Mouse (Mus musculus) ZHBTc4 (cell line): ENCODE results near the gene Lbhd2.

Experiments
- DNase-seq: peaks from one replicate; pipeline ENCODE4 v3.0.0-alpha.2; 2011; ENCODE audit warnings: low read depth, low spot score

Lbhd2 gene

DNA sequence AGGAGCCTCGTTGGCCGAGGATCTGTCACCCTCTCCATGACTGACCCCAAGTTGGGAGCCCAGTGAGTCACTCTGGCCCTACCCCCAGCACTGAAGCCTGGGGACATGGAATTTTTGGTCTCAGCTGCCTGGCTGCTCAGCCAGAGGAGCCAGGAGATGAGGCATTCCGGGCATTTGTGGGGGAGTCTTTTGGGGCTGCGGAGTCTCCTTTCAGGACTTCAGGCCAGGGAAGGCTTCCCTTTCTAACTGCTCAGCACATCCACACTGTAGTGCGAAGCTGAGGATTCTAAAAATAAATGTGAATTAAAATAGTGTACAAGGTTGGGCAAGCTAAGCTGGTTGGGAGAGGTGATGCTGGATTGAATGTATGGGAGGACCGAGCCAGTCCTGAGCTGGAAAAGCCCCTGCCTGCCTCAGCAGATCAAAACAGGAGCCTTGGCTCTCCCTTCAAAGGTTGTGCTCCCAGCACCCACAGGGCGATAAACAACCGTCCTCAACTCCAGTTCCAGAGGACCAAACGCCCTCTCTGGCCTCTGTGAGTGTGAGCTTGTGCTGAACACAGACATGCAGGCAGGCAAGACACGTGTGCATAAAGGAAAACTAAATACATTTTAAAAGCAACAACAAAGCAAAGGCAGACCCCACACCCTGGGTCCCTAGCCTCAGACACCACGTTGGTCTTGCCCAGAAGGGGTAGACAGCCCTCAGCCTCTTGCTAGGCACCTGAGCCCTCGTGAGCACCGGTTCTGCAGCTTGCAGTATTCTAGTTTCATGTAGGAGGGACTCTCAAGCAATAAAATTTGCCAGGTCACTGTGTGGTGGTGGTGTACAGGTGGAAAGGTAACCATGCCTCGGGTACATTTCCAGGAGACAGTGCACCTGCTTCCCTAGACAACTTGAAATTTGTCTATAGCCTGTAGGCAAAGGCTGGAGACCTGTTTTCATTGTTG lies 24.5 kb downstream of the Lbhd2 start:
- no peak for DNase-seq

DNA sequence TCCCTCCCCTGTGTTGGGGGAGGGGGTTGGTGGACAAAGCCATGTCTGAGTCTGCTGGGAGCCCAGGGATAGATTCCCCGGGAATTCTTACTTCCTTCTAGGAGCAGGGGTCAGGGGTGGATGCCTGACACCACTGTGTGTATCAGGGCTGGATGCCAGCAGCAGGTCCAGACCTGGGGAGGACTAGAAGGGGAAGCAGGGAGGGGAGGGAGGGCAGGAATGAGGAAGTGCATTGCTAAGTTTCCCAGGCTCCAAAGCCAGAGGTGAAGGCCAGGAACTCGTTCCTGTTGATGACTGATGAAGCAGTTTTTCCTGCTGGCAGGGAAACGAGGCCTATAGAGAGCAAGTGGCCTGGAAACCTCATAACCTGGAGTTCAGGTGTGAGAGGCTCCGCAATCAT lies 25.5 kb downstream of the Lbhd2 start:
- no peak for DNase-seq

- DNase-seq = peak; percentile 77
These were observed 26.2 kb downstream of the Lbhd2 start for GRCm38 (mm10) chr12:111432751-111433331.

GRCm38 (mm10) chr12:111434164-111434744 lies 27.6 kb downstream of the Lbhd2 start:
- peak; percentile 42 for DNase-seq

GRCm38 (mm10) chr12:111434745-111435327 lies 28.2 kb downstream of the Lbhd2 start:
- no peak for DNase-seq

DNA sequence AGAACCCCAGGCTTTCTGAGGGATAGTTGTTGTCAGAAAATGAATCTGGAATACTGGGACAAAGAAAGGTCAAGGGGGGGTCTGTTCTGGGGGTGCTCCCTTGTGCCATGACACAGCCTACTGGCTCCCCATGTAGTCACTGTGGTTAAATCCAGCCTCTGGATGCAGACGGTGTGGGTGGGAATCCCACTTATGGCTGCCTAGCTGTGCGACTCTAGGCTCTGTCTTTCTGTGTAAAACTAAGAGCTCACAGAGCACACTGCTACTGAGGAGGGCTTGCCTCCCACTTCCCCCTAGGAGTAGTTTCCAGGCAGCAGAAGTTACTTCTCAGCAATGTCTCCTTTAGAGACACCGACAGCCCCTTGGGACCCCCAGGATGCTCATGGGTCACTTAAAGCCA lies 29.6 kb downstream of the Lbhd2 start:
- DNase-seq = no peak

DNA sequence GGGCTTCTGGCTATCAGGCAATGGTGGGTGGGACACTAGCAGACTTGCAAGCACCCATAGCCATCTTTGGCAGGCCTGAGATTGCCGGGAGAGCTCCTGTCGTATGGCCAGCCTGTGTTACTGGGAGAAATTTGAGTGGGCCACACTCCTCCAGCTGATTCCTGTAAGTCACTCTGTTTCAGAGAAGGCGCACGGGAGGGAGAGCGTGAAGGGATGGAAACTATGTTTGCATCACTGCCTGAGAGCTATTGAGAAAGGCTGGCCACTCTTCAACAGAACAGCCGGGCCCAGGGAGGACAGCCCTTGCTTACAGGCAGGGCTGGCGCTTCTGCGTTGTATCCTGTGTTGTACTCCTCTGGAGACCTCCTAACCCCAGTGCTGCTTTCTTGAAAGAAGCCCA lies 30.0 kb downstream of the Lbhd2 start:
- DNase-seq = no peak

DNA sequence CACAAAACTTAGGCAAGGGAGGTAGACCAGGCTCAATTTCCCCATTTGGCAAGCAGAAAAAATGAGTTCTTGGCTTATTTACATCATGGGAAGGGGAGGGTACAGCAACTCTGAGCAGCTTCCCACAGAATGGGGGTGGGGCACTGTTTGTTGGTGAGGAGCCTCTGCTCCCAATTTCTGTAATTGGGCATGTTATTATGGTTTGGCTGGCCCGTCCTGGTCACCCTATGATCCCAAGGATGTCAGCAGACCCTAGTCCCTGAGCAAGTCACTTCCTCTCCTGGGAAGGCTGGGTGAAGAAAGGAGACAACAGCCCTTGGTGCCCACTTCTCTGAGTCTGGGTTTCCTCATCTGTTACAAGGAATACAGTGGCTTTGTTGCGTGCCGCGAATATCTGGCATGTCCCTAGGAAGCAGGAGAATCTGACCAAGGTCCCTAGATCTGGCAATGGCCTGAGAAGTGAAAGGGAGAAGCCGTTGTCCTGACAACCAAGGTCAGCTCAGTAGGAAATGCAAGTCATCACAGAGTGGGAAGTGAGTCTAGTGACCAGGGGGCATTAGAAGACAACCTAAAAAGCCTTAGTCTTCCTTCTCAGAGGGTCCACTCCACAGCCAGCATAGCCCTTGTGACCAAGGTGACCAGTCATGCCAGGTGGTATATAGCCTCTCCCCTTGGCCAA lies 30.8 kb downstream of the Lbhd2 start:
- DNase-seq = no peak

GRCm38 (mm10) chr12:111438850-111439249 lies 32.2 kb downstream of the Lbhd2 start:
- no peak for DNase-seq

DNA sequence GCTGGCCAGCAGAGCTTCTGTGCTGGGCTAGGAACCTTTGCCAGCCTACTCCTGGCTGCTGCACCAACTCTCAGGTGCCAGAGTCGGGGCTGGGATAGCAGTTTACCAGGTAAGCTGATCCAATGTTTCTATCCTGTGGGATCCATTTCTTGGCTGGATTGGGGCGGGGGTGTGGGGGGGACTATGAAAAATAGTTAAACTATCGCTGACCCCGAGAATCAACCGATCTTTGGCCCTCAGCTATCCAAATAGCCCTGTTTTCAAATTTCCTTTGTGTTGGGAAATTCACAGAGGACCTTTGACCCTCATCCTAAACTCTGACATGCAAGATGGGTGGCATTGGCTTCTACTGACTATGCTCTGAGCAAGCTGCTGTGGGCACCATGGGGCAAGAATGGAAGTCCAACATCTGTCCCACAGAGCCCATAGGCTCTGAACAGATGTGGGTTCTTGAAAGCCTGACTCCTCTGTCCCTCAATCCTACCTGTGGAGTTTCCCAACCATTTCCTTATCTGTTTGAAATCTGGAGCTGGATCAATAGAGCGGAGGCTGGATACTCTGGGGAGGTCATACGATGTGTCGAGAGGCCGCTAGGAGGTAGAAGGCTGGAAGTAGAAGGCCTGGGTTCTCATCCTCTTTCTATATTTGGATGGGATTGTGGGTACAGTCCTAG lies 34.2 kb downstream of the Lbhd2 start:
- DNase-seq = no peak

GRCm38 (mm10) chr12:111441523-111441922 lies 34.9 kb downstream of the Lbhd2 start:
- DNase-seq = peak; percentile 49

DNA sequence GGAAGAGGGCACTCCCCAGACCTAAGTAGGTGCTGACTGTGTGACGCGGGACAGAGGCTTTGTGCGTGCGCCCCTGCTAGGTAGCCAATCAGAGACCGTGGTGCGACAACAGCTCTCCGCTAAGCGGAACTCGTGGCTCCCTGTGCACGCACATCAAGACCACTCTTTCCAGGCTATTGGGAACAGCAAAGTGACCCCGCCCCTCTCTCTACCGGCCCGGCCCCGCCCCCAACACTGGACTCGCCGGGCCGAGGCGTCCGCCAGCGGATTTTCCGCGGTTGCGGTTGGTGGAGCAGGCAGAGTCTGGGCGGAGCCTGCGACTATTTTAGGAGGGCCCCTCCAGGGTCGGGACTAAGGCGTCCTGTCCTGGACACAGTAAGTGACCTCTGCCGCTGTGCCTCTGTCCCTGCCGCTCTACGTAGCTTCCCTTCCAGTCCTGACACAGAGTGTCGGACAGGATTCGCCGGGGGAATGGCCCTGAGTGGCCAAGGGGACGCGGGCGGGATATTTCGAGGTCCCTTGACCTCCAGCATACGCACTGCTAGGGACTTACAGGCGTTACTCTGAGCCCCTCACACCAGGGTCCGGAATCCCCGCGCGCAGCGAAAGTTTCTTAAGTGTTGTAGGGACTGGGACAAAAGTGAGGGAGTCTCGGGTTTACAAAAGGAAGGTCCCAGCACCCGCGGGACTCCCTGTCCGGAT lies 35.9 kb downstream of the Lbhd2 start, which contains the start of gene Tnfaip2:
Gene Tnfaip2 (plus strand): TSS at position 161 of the 702 bp plus-strand sequence.
- DNase-seq = peak; percentile 75

DNA sequence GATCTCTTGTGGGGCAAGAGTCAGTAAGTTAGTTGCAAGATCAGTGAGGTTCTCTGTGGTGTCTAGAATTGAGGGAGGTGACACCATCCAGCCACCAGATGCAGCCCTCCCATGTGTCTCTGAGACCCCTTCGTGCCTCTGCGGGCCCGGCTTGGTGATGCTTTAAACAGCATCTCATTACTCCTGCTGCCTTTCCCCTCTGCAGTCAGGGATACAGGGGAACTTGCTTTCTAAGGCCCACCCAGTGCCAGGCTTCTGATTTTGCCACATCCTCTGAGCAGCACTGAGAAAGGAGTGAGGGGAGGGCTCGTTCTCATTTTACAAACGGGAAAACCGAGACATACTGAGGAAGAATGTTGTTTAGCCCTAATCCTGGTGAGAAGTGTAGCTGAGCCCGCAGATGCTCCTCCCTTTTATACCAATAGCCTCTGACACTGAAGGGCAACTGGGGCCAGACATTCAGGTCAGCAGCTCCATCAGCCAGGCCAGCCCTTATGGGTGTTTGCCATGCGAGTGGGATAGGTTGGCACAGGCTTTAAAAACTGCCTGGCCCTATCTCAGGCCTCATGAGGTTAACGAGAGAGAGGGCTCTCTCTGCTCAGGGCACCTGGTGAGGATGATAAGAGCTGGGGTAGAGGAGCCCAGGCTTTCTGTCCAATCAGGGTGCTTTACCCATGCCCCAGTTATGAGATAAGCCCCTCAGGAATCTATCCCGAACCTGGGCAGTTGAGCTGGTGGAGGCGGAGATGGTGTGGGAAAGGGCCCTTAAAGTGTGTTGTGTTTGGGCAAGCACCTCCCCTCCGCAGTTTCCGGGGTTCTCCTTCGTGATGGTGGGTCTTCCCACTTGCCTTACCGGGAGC lies 36.6 kb downstream of the Lbhd2 start:
- no peak for DNase-seq

- DNase-seq = no peak
These were observed 37.6 kb downstream of the Lbhd2 start for GRCm38 (mm10) chr12:111443921-111444831.

- peak; percentile 46 for DNase-seq
These were observed 38.7 kb downstream of the Lbhd2 start for GRCm38 (mm10) chr12:111445161-111445889.

DNA sequence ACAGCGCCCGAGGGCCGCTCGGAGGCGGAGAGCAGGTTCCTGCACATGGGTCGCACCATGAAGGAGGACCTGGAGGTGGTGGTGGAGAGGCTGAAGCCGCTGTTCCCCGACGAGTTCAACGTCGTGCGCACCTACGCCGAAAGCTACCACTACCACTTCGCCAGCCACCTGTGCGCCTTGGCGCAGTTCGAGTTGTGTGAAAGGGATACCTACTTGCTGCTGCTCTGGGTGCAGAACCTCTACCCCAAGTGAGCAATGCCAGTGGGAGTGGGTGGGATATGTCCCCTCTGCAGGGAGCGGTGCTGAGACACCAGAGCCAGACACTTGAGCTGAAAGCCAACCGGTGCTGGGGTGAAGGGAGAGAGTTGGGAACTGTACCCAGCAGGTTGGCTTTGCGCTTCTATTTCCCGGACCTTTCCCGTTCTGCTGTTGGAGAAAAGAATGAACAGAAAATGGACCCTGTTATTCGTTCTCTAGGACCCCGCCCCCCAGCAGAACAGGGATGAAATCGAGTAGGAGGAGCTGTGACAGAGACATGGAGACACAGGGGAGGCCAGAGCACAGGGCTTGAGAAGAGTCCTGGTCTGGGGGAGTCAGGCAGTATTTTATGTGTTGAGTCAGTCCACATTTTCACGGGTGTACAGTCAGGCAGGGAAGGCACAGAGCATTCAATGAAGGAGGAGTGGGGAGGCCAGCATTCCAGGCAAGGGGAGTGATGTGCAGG lies 39.4 kb downstream of the Lbhd2 start:
- peak; percentile 49 for DNase-seq

GRCm38 (mm10) chr12:111446745-111447144 lies 40.1 kb downstream of the Lbhd2 start:
- DNase-seq = no peak
